Mouse (Mus musculus) brown adipose tissue, adult 24 weeks (tissue): ENCODE measurements around the gene Clasp1. TPM values are rescaled to one million over a fixed set of nuclear protein-coding genes. Genes with fewer than 3 reads are reported as not detected.

ENCODE experiments used
- H3K27ac ChIP-seq: fragments of 200-500 bp; replicated peaks from 2 replicates; pipeline ENCODE4 v1.5.1; 2012; ENCODE audit warnings: low read depth, mild to moderate bottlenecking, low read length
- H3K4me1 ChIP-seq: fragments of 200-500 bp; 2 replicates; pipeline ENCODE4 v1.6.1; 2012; ENCODE audit warnings: low read length, mixed read lengths; ENCODE audit not compliant: control insufficient read depth, insufficient read depth, insufficient read length
- H3K4me3 ChIP-seq: fragments of 200-500 bp; 2 replicates; pipeline ENCODE4 v1.5.1; 2012; ENCODE audit warnings: low read depth, mild to moderate bottlenecking, low read length, moderate library complexity; ENCODE audit not compliant: insufficient read depth
- polyA plus RNA-seq: library from polyadenylated mRNA; stranded (reverse); fragments of >200 nt; gene quantifications from 2 replicates; pipeline ENCODE4 v1.2.4, GENCODE M21; 2012; ENCODE audit not compliant: missing spikeins, insufficient read depth, insufficient read length

Gene Clasp1
- polyA plus RNA-seq, 1 experiment = 11.5 TPM

- no peaks in the 10 kb centered on the region for H3K4me1 ChIP-seq
- no peak overlapping the region for H3K4me3 ChIP-seq
- H3K27ac ChIP-seq = no peak overlapping the region
Measured at GRCm38 (mm10) chr1:118483504-118484096, 94.7 kb downstream of the Clasp1 start.

- H3K4me1 ChIP-seq = no peaks in the 10 kb centered on the region
- H3K4me3 ChIP-seq = no peak overlapping the region
- no peak overlapping the region for H3K27ac ChIP-seq
Measured at GRCm38 (mm10) chr1:118485572-118485971, 96.7 kb downstream of the Clasp1 start.

GRCm38 (mm10) chr1:118486021-118486420 is 97.2 kb downstream of the Clasp1 start:
- no peak overlapping the region for H3K4me3 ChIP-seq
- no peaks in the 10 kb centered on the region for H3K4me1 ChIP-seq
- no peak overlapping the region for H3K27ac ChIP-seq

GRCm38 (mm10) chr1:118492811-118493210 is 104.0 kb downstream of the Clasp1 start:
- Histone ChIP-seq H3K4me1 (no peaks in the 10 kb centered on the region), H3K27ac (no peak overlapping the region), H3K4me3 (no peak overlapping the region)

- no peak overlapping the region for H3K27ac ChIP-seq
- no peak overlapping the region for H3K4me3 ChIP-seq
- H3K4me1 ChIP-seq = no peaks in the 10 kb centered on the region
Measured at GRCm38 (mm10) chr1:118494551-118494950, 105.7 kb downstream of the Clasp1 start.

DNA sequence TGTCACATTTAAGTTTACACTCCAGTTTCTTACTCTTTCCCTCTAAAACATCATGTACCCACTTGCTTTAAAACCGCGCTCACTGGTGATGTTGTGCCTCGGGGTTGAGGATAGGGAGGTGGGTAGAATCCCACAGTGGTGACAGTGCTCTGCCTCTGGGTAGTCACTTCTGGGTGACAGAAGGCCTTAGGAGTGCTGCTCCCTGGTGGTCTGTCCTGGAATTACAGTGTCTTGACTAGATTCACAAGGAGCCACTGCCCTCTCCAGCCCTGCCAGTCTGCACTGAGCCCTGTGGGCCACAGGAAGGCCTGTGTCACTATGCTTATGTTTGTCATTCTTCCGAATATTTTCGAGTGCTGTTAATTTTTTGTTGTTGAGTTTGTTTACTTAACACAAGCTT is 109.5 kb downstream of the Clasp1 start:
- H3K4me3 ChIP-seq = no peak overlapping the region
- no peak overlapping the region for H3K27ac ChIP-seq
- no peaks in the 10 kb centered on the region for H3K4me1 ChIP-seq

- Histone ChIP-seq H3K27ac (no peak overlapping the region), H3K4me3 (no peak overlapping the region), H3K4me1 (no peaks in the 10 kb centered on the region)
Measured at GRCm38 (mm10) chr1:118500606-118501005, 111.7 kb downstream of the Clasp1 start.

DNA sequence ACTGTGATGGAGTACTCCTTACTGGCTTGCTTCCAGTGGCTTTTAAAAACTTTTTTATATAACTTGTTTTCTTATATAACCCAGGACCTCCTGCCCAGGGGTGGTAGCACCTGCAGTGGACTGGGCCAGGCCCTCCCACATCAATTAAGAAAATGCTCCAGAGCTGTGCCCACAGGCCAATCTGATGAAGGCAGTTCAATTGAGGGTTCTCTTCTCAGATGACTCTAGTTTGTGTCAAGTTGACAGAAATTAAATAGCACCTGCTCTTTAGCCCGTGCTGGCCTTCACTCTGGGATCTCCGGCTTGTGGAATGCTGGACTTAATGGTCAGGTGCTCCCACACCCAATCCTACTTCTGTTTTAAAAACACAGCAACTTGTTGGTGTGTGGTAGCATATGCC is 112.8 kb downstream of the Clasp1 start:
- Histone ChIP-seq H3K4me3 (no peak overlapping the region), H3K4me1 (no peaks in the 10 kb centered on the region), H3K27ac (no peak overlapping the region)

- Histone ChIP-seq H3K4me1 (no peaks in the 10 kb centered on the region), H3K4me3 (no peak overlapping the region), H3K27ac (no peak overlapping the region)
Measured at GRCm38 (mm10) chr1:118505746-118506145, 116.9 kb downstream of the Clasp1 start.

DNA sequence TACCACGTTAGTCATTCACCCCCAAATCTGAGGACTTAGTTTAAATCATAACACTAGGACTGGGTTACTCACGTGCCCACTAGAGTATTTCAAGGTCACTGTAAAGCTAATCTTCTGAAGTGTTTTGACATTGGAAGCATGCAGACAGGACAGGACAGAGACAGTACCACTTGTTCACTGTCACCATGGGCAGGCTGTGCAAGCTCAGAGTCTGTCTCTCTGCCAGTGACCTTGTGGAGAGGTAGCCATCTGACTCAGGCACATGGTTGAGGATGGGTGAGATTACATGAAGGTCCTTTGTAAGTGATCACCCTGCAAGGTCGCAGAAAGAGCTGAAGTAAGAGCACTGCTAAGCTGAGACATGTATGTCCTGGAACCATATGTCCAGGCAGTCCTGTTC is 122.1 kb downstream of the Clasp1 start:
- H3K4me1 ChIP-seq = no peaks in the 10 kb centered on the region
- no peak overlapping the region for H3K27ac ChIP-seq
- no peak overlapping the region for H3K4me3 ChIP-seq

DNA sequence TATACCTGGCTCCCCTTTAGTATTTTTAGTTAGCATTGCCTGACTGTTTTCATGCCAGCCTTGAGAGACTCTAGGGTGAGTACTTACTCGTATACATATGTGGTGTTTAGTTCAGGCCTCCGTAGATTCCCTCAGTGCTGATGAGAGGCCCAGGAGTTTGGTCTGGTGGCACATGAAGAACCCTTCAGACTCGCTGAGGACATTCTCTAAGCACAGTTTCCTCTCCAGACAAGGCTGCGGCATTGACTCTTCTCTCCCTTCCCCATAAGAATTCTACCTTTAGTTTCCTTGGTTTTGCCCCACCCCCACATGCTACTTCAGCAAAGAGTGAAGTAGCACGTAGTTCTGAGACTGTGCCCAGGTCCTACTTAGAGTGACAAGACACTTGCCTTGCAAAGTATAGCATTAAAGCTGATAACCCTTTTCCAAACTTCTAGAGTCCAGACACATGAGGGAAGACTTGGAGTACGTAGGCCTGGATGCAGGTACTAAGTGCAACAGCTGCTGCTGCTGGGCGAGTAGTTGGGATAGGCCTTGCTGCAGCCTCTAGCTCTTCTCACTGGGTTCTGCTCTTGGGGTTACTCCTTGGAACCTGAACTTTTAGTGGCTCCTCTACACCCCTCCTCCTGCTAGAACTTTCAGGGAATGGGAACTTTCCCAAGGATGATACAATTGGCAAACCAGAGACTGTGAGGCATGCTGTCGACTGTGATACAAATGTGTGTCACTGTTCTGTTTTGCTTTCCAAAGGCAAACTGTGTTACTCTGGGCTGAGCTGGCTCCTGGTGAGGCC is 123.1 kb downstream of the Clasp1 start:
- no peak overlapping the region for H3K27ac ChIP-seq
- no peak overlapping the region for H3K4me3 ChIP-seq

GRCm38 (mm10) chr1:118516256-118516655 is 127.4 kb downstream of the Clasp1 start:
- no peak overlapping the region for H3K4me3 ChIP-seq
- no peak overlapping the region for H3K27ac ChIP-seq
- H3K4me1 ChIP-seq = no peaks in the 10 kb centered on the region

More for the DNA sequence above, 123.1 kb downstream of the Clasp1 start:
- no peaks in the 10 kb centered on the region for H3K4me1 ChIP-seq

- no peak overlapping the region for H3K27ac ChIP-seq
- no peaks in the 10 kb centered on the region for H3K4me1 ChIP-seq
- no peak overlapping the region for H3K4me3 ChIP-seq
Measured at GRCm38 (mm10) chr1:118523161-118523560, 134.3 kb downstream of the Clasp1 start.

DNA sequence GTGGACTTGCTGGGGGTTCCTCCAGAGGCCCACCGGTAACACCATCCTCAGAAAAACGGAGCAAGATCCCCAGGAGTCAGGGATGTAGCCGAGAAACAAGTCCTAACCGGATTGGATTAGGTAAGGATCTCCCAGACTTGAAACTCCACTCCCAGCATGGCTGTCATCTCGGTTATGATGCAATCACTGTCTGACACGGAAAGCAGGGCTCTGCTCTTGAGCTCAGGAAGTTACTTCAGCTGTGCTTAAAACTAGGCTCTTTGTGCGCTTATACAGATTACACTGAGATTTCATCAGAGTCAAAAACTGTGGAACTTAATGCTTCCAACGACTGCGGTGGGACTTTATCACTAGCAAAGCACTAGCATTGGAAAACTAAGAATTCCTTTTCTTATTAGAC is 136.5 kb downstream of the Clasp1 start:
- Histone ChIP-seq H3K4me3 (no peak overlapping the region), H3K4me1 (no peaks in the 10 kb centered on the region), H3K27ac (no peak overlapping the region)

- Histone ChIP-seq H3K27ac (no peak overlapping the region), H3K4me1 (no peaks in the 10 kb centered on the region), H3K4me3 (no peak overlapping the region)
Measured at GRCm38 (mm10) chr1:118529213-118529612, 140.4 kb downstream of the Clasp1 start.

DNA sequence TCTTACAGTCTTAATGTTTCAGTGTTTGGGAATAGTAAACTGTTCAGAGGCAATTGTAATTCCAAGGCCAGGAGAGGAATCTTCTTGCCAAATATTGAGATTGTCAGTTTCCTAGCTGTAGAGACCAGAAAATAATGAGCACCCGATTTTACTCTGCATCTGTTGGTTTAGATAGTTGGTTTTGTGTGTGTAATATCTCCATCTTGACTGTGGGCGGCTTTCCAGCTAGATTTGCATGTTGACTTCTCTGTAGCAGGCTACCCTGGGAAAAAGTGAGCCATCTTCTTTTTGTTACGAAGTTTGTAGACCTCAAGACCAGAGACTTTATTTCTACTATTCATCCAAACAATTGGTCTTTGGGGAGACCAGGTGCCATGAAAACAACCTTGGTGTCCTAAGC is 142.4 kb downstream of the Clasp1 start:
- Histone ChIP-seq H3K4me3 (no peak overlapping the region), H3K4me1 (no peaks in the 10 kb centered on the region), H3K27ac (no peak overlapping the region)
